In the genomic region with DNA sequence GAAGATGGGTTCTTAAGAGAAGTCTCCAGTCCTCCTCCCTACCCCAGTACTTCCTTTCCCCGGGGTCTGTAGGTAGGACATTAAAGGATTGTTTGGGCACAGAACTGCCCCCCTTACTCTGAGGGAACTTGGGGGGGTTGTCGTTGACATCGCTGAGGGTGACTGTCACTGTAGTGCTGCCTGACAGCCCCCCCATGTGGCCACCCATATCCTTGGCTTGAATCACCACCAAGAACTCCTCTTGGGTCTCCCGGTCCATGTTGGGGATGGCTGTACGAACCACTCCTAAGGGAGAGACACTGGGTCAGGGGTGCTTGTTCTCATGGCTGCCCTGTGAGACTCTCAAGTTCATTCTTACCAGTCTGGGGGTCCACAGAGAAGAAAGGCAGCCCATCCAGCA, we compare ENCODE assay signal across 20 mouse cellular contexts. TPM values are rescaled to one million over a fixed set of nuclear protein-coding genes. Genes with fewer than 3 reads are reported as not detected.
DNase-seq lines count a peak whose midpoint lies in the region; ATAC-seq lines count a peak whose summit lies in the region.
"Had no signal": no experiment of that assay in that cellular context is flagged by ENCODE, and none has a peak within 500 bp of the region (broad histone marks: within the 10 kb centered on the region; RNA-seq: fewer than 3 reads in every experiment).

No protein-coding gene starts in this region.

- peak; percentile 53 to 61 for DNase-seq in left cerebral cortex, postnatal 14 days (ENCODE audit: low spot score in 2 of 2)
- DNase-seq in left cerebral cortex, adult 9 months (ENCODE audit: low spot score in 2 of 2): no peak
- peak; percentile 13 for DNase-seq in thymus, postnatal 0 days (ENCODE audit: low spot score)
- no peak for DNase-seq in thymus, postnatal 36 days
- DNase-seq in embryo, embryonic 9.5 days (ENCODE audit: extremely low spot score): no peak
- DNase-seq: cerebellum, adult 11 months; gastrocnemius, postnatal 36 days; lung, postnatal 10 days; spleen, adult 18-20 months had no signal

- intact Hi-C loops in left cerebral cortex, postnatal 14 days (cut with DNase I): loop anchor here (5.0 kb wide), 1 partner anchor 576 kb away; no protein-coding TSS in a partner anchor

- H3K27me3 ChIP-seq in hindbrain, embryonic 13.5 days: no peaks in the 10 kb centered on the region
- H3K27me3 ChIP-seq in hindbrain, embryonic 12.5 days: no peaks in the 10 kb centered on the region
- no peaks in the 10 kb centered on the region for H3K27me3 ChIP-seq in midbrain, embryonic 16.5 days (ENCODE audit: control insufficient read depth, insufficient read depth, low read depth, low read length)
- H3K27me3 ChIP-seq: heart, embryonic 12.5 days had no signal

- no peak overlapping the region for H3K4me2 ChIP-seq in hindbrain, embryonic 13.5 days
- no peak overlapping the region for H3K4me2 ChIP-seq in hindbrain, embryonic 12.5 days (replicated peaks)
- no peak overlapping the region for H3K4me2 ChIP-seq in midbrain, embryonic 16.5 days (ENCODE audit: low read length)
- H3K4me2 ChIP-seq: heart, embryonic 12.5 days had no signal

- WGBS in hindbrain, embryonic 13.5 days: 84% methylated on average over 5 of the region's 5 CpGs
- 83% methylated on average over 5 of the region's 5 CpGs for WGBS in hindbrain, embryonic 12.5 days
- WGBS in midbrain, embryonic 16.5 days: 77% methylated on average over 5 of the region's 5 CpGs

- no peaks in the 10 kb centered on the region for H3K9me3 ChIP-seq in hindbrain, embryonic 13.5 days
- H3K9me3 ChIP-seq in hindbrain, embryonic 12.5 days (replicated peaks): no peaks in the 10 kb centered on the region
- no peaks in the 10 kb centered on the region for H3K9me3 ChIP-seq in midbrain, embryonic 16.5 days (replicated peaks; ENCODE audit: control insufficient read depth, low read length, poor library complexity, severe bottlenecking)
- H3K9me3 ChIP-seq: heart, embryonic 12.5 days had no signal

- H3K4me1 ChIP-seq in hindbrain, embryonic 13.5 days (replicated peaks): peaks cover 40% of the 10 kb centered on the region
- H3K4me1 ChIP-seq in hindbrain, embryonic 12.5 days: peaks cover 18% of the 10 kb centered on the region
- H3K4me1 ChIP-seq in midbrain, embryonic 16.5 days (ENCODE audit: control insufficient read depth, insufficient read depth, low read length): peaks cover 18% of the 10 kb centered on the region

- H3K27ac ChIP-seq in hindbrain, embryonic 13.5 days: no peak overlapping the region
- no peak overlapping the region for H3K27ac ChIP-seq in hindbrain, embryonic 12.5 days
- no peak overlapping the region for H3K27ac ChIP-seq in midbrain, embryonic 16.5 days (ENCODE audit: low read length)

- H3K9ac ChIP-seq in hindbrain, embryonic 13.5 days: peak overlapping the region; percentile 98
- H3K9ac ChIP-seq in hindbrain, embryonic 12.5 days: no peak overlapping the region; the same call in 1 of the 2 replicates
- H3K9ac ChIP-seq in midbrain, embryonic 16.5 days (ENCODE audit: low read depth, low read length): peak overlapping the region; percentile 32; the same call in 1 of the 2 replicates
- H3K9ac ChIP-seq: heart, embryonic 12.5 days had no signal

- ATAC-seq in hindbrain, embryonic 13.5 days (ENCODE audit: low FRiP score): no peak
- no peak for ATAC-seq in hindbrain, embryonic 12.5 days (ENCODE audit: low FRiP score)
- ATAC-seq in midbrain, embryonic 16.5 days: no peak

- H3K36me3 ChIP-seq in hindbrain, embryonic 13.5 days: peaks cover 63% of the 10 kb centered on the region
- H3K36me3 ChIP-seq in hindbrain, embryonic 12.5 days: peaks cover 48% of the 10 kb centered on the region
- peaks cover 24% of the 10 kb centered on the region for H3K36me3 ChIP-seq in midbrain, embryonic 16.5 days (ENCODE audit: control insufficient read depth, insufficient read depth, low read length)

- no peak overlapping the region for H3K4me3 ChIP-seq in hindbrain, embryonic 13.5 days
- no peak overlapping the region for H3K4me3 ChIP-seq in hindbrain, embryonic 12.5 days
- no peak overlapping the region for H3K4me3 ChIP-seq in midbrain, embryonic 16.5 days (ENCODE audit: low read depth, low read length)
- H3K4me3 ChIP-seq: erythroblast, embryonic 14.5 days; heart, embryonic 12.5 days had no signal

RNA-seq across cellular contexts. Expression of a gene that starts 2.5 kb away (rescaled TPM):
- not detected in 2 replicates for polyA plus RNA-seq in hindbrain, embryonic 13.5 days (2015; fragmentation: Nextera tagmentation; extraction: Ambion mirVana)
- not detected in 2 replicates for polyA plus RNA-seq in hindbrain, embryonic 12.5 days (2016; fragmentation: Nextera tagmentation; extraction: Ambion mirVana)
- total RNA-seq in left cerebral cortex, postnatal 14 days (2021): not detected
- not detected in 2 replicates for polyA plus RNA-seq in thymus, postnatal 0 days (2015; fragmentation: Nextera tagmentation; extraction: Ambion mirVana)
- not detected in 2 replicates for polyA plus RNA-seq in midbrain, embryonic 16.5 days (2015; fragmentation: Nextera tagmentation; extraction: Ambion mirVana)
- total RNA-seq: gastrocnemius, postnatal 36 days; left cerebral cortex, adult 18-20 months; liver, adult 2 months; megakaryocyte-erythroid progenitor cell, adult 5-6 weeks had no signal
- polyA plus RNA-seq: erythroblast, embryonic 14.5 days; heart, embryonic 12.5 days; kidney, embryonic 16.5 days; liver, adult 2 months; neural tube, embryonic 11.5 days; stomach, embryonic 16.5 days had no signal

RNA-seq across cellular contexts. Expression of a gene that starts 3.0 kb away (rescaled TPM):
- polyA plus RNA-seq in hindbrain, embryonic 13.5 days (2015; fragmentation: Nextera tagmentation; extraction: Ambion mirVana): 8.6 and 9.4 TPM in 2 replicates
- 10.3 and 10.9 TPM in 2 replicates for polyA plus RNA-seq in hindbrain, embryonic 12.5 days (2016; fragmentation: Nextera tagmentation; extraction: Ambion mirVana)
- total RNA-seq in left cerebral cortex, postnatal 14 days (2021): 10 to 100 TPM; 10.5 to 12.2 TPM
- polyA plus RNA-seq in thymus, postnatal 0 days (2015; fragmentation: Nextera tagmentation; extraction: Ambion mirVana): 5.2 and 5.4 TPM in 2 replicates
- 9.6 and 11.2 TPM in 2 replicates for polyA plus RNA-seq in midbrain, embryonic 16.5 days (2015; fragmentation: Nextera tagmentation; extraction: Ambion mirVana)

RNA-seq across cellular contexts. Expression of a gene that starts 17.0 kb away (rescaled TPM):
- polyA plus RNA-seq in hindbrain, embryonic 13.5 days (2015; fragmentation: Nextera tagmentation; extraction: Ambion mirVana): not detected in 2 replicates
- not detected in 2 replicates for polyA plus RNA-seq in hindbrain, embryonic 12.5 days (2016; fragmentation: Nextera tagmentation; extraction: Ambion mirVana)
- total RNA-seq in left cerebral cortex, postnatal 14 days (2021): under 1 TPM in 1 of 2 experiments, not detected in 1; 0.30 TPM
- 82.4 and 117 TPM in 2 replicates for polyA plus RNA-seq in thymus, postnatal 0 days (2015; fragmentation: Nextera tagmentation; extraction: Ambion mirVana)
- 0.06 TPM in 1 of 2 replicates, not detected in the other for polyA plus RNA-seq in midbrain, embryonic 16.5 days (2015; fragmentation: Nextera tagmentation; extraction: Ambion mirVana)
- total RNA-seq: liver, adult 2 months; megakaryocyte-erythroid progenitor cell, adult 5-6 weeks had no signal
- polyA plus RNA-seq: erythroblast, embryonic 14.5 days; heart, embryonic 12.5 days; liver, adult 2 months; stomach, embryonic 16.5 days had no signal

RNA-seq across cellular contexts. Expression of a gene that starts 20.4 kb away (rescaled TPM):
- 439 and 447 TPM in 2 replicates for polyA plus RNA-seq in hindbrain, embryonic 13.5 days (2015; fragmentation: Nextera tagmentation; extraction: Ambion mirVana)
- polyA plus RNA-seq in hindbrain, embryonic 12.5 days (2016; fragmentation: Nextera tagmentation; extraction: Ambion mirVana): 354 and 376 TPM in 2 replicates
- 100 to 1,000 TPM; 185 to 188 TPM for total RNA-seq in left cerebral cortex, postnatal 14 days (2021)
- polyA plus RNA-seq in thymus, postnatal 0 days (2015; fragmentation: Nextera tagmentation; extraction: Ambion mirVana): 387 and 424 TPM in 2 replicates
- 412 and 432 TPM in 2 replicates for polyA plus RNA-seq in midbrain, embryonic 16.5 days (2015; fragmentation: Nextera tagmentation; extraction: Ambion mirVana)

RNA-seq across cellular contexts. Expression of a gene that starts 32.4 kb away (rescaled TPM):
- polyA plus RNA-seq in hindbrain, embryonic 13.5 days (2015; fragmentation: Nextera tagmentation; extraction: Ambion mirVana): 6.8 and 7.6 TPM in 2 replicates
- polyA plus RNA-seq in hindbrain, embryonic 12.5 days (2016; fragmentation: Nextera tagmentation; extraction: Ambion mirVana): 8.2 and 9.1 TPM in 2 replicates
- total RNA-seq in left cerebral cortex, postnatal 14 days (2021): 1 to 10 TPM; 4.4 to 7.4 TPM
- polyA plus RNA-seq in thymus, postnatal 0 days (2015; fragmentation: Nextera tagmentation; extraction: Ambion mirVana): 4.7 and 5.0 TPM in 2 replicates
- polyA plus RNA-seq in midbrain, embryonic 16.5 days (2015; fragmentation: Nextera tagmentation; extraction: Ambion mirVana): 5.2 and 5.6 TPM in 2 replicates

Comparison
In these comparisons a context has a peak if more than half of its experiments do, and no peak if none do; other contexts are left out.
1. DNase-seq: peak in left cerebral cortex, postnatal 14 days (2 of 2) and thymus, postnatal 0 days (single experiment); none in left cerebral cortex, adult 9 months (0 of 2), thymus, postnatal 36 days (0 of 2) and embryo, embryonic 9.5 days (single experiment).
2. RNA of a gene that starts 17.0 kb away (polyA plus RNA-seq): 82.4 to 117 TPM in thymus, postnatal 0 days; not detected in hindbrain, embryonic 13.5 days, not detected in hindbrain, embryonic 12.5 days and 0.06 TPM in midbrain, embryonic 16.5 days; every median in the first group is over 10 times any median in the second.